Mouse (Mus musculus) heart, postnatal 0 days (tissue): ENCODE measurements around the gene Wdfy1.

ENCODE experiments used
- CTCF ChIP-seq: IDR thresholded peaks from 2 replicates; pipeline ENCODE4 v1.5.1; 2016; ENCODE audit warnings: antibody characterized with exemption, control low read depth, low read depth
- EP300 ChIP-seq: IDR thresholded peaks from 2 replicates; pipeline ENCODE4 v1.6.1; 2016; ENCODE audit warnings: antibody characterized with exemption, low read depth

DNA sequence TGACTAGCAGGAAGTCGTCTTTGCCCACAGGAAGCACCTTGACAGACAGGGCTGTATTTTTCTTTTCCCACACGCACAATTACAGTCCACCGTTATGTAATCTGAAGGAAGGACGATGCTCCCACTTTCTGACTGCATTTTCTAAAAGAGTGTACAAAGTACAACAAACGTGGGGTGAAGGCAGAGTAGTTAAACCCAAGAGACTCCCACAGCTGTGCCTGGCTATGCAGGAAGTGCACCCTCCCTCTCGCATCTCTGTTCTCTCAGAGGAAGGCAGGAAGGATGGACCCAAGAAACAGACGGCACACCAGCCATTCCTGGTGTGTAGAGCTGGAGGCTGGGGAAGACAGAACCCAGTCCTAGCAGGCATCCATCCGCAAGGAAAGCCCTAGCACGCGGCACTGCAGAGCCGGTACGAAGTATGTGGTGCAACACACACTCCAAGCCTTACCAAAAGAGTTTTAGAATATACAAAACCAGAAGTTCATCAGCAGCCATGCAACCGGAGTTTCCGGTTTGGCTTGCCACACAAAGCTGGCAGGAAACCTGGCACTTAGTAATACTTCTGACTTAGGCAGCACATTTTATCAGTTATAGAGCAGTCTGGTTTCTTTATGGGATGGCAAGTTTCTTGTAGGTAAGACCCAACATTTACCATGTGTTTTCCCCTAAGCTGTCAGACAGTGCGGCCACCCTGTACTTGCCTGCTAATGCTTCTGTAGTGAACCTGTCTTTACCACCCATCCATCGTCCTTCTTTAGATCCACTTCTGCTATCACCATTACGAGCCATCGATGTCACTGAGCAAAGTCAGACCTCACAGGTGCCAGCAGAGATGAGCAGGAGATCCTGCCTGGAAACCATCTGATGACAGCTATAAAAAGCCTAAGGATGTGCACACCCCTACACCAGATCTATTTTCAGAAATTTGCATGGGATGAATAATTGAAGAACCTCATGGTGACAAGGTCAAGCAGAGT is 64.5 kb downstream of the Wdfy1 start:
- TF ChIP-seq EP300 = no peak
- TF ChIP-seq CTCF = no peak
